Mouse (Mus musculus) right cerebral cortex, adult 2 months (tissue): ENCODE results near the gene Ndrg2.

Experiments used
- DNase-seq, 2 experiments: peaks; one replicate each; pipeline ENCODE4 v3.0.0; 2021 to 2022; ENCODE audit warnings: low spot score in 2 of 2

The Ndrg2 gene

GRCm38 (mm10) chr14:51913062-51913959, 647 bp downstream of the Ndrg2 start:
- peak; percentile 41 to 66 for DNase-seq

- no peak for DNase-seq
These were observed 1.4 kb downstream of the Ndrg2 start for GRCm38 (mm10) chr14:51912391-51913061.

GRCm38 (mm10) chr14:51911301-51911700, 2.7 kb downstream of the Ndrg2 start:
- no peak for DNase-seq

- DNase-seq = no peak
These were observed 7.9 kb downstream of the Ndrg2 start for GRCm38 (mm10) chr14:51906102-51906501.

- DNase-seq = no peak
These were observed 9.3 kb downstream of the Ndrg2 start for GRCm38 (mm10) chr14:51904706-51905105.

- no peak for DNase-seq
These were observed 10.2 kb downstream of the Ndrg2 start for GRCm38 (mm10) chr14:51903782-51904181.

- peak; percentile 77 to 82 for DNase-seq
These were observed 10.9 kb downstream of the Ndrg2 start for GRCm38 (mm10) chr14:51902806-51903710.

GRCm38 (mm10) chr14:51899351-51899750, 14.6 kb downstream of the Ndrg2 start:
- no peak for DNase-seq

- no peak for DNase-seq
These were observed 17.3 kb downstream of the Ndrg2 start for GRCm38 (mm10) chr14:51896539-51897170.

- DNase-seq = no peak
These were observed 17.9 kb downstream of the Ndrg2 start for GRCm38 (mm10) chr14:51896019-51896418.

- no peak for DNase-seq
These were observed 18.9 kb downstream of the Ndrg2 start for GRCm38 (mm10) chr14:51895071-51895470.

- DNase-seq = no peak
These were observed 20.1 kb downstream of the Ndrg2 start for GRCm38 (mm10) chr14:51893809-51894208.

GRCm38 (mm10) chr14:51893094-51893794, 20.7 kb downstream of the Ndrg2 start:
- DNase-seq = no peak

GRCm38 (mm10) chr14:51892191-51892939, 21.6 kb downstream of the Ndrg2 start, which contains the start of gene Slc39a2:
TSS of gene Slc39a2 (plus strand) at chr14:51892889.
- DNase-seq = no peak

GRCm38 (mm10) chr14:51889833-51890232, 24.1 kb downstream of the Ndrg2 start:
- no peak for DNase-seq

GRCm38 (mm10) chr14:51886051-51886450, 27.9 kb downstream of the Ndrg2 start:
- no peak for DNase-seq

GRCm38 (mm10) chr14:51884598-51885331, 29.2 kb downstream of the Ndrg2 start, which contains the start of gene Mettl17:
TSS of gene Mettl17 (plus strand) at chr14:51884842.
- DNase-seq = peak; percentile 91 to 92

GRCm38 (mm10) chr14:51884031-51884544, 29.9 kb downstream of the Ndrg2 start:
- DNase-seq = no peak

- peak; percentile 59 to 70 for DNase-seq
These were observed 30.4 kb downstream of the Ndrg2 start for GRCm38 (mm10) chr14:51883527-51884030.
